Mouse (Mus musculus) limb, embryonic 11.5 days (tissue): ENCODE measurements around the gene Ttc12. TPM values are rescaled to one million over a fixed set of nuclear protein-coding genes. Genes with fewer than 3 reads are reported as not detected.

Experiments
- ATAC-seq: fragments of 200-750 bp; cut with Nextera tagmentation; 2 replicates; pipeline ENCODE4 v1.8.0; 2017; ENCODE audit warnings: low read depth; ENCODE audit not compliant: insufficient number of reproducible peaks, low FRiP score, low TSS enrichment
- DNase-seq: peaks from one replicate; pipeline ENCODE4 v3.0.0-alpha.2; 2015; ENCODE audit warnings: low spot score
- H3K27ac ChIP-seq: fragments of 300-500 bp; sonication (generic); replicated peaks from 2 replicates; pipeline ENCODE4 v1.5.1; 2014; ENCODE audit warnings: low read depth, mild to moderate bottlenecking, low read length
- H3K27me3 ChIP-seq: fragments of 300-500 bp; sonication (generic); 2 replicates; pipeline ENCODE4 v1.6.1; 2014; ENCODE audit warnings: mild to moderate bottlenecking, low read length, mixed read lengths; ENCODE audit not compliant: control insufficient read depth, insufficient read depth
- H3K36me3 ChIP-seq: fragments of 300-500 bp; sonication (generic); 2 replicates; pipeline ENCODE4 v1.6.1; 2014; ENCODE audit warnings: mild to moderate bottlenecking, low read length, moderate library complexity, mixed read lengths; ENCODE audit not compliant: control insufficient read depth, insufficient read depth
- H3K4me1 ChIP-seq: fragments of 300-500 bp; sonication (generic); 2 replicates; pipeline ENCODE4 v1.6.1; 2014; ENCODE audit warnings: low read length, mixed read lengths; ENCODE audit not compliant: control insufficient read depth, insufficient read depth
- H3K4me2 ChIP-seq: fragments of 300-500 bp; sonication (generic); 2 replicates; pipeline ENCODE4 v1.6.1; 2014; ENCODE audit warnings: low read depth, mild to moderate bottlenecking, moderate library complexity; ENCODE audit not compliant: severe bottlenecking
- H3K4me3 ChIP-seq: fragments of 300-500 bp; sonication (generic); 2 replicates; pipeline ENCODE4 v1.5.1; 2014; ENCODE audit warnings: low read depth, low read length
- H3K9ac ChIP-seq: fragments of 300-500 bp; sonication (generic); 2 replicates; pipeline ENCODE4 v1.6.1; 2014; ENCODE audit warnings: mild to moderate bottlenecking, low read length
- H3K9me3 ChIP-seq: fragments of 300-500 bp; sonication (generic); 2 replicates; pipeline ENCODE4 v1.6.1; 2016; ENCODE audit warnings: low read length; ENCODE audit not compliant: control insufficient read depth
- WGBS: fragments of 180-500 bp; shearing (Covaris S2); extraction: QIAGEN DNeasy Blood & Tissue Kit; methylation state at CpG from one replicate; pipeline ENCODE4 v1.1.7; 2014; 5-methylcytosine and 5-hydroxymethylcytosine counted together
- polyA plus RNA-seq: library from polyadenylated mRNA; unstranded; fragments of >200 nt; fragmentation: Nextera tagmentation; extraction: Ambion mirVana; gene quantifications from 2 replicates; pipeline ENCODE4 v1.2.1, GENCODE M21; 2014

Ttc12 gene
- polyA plus RNA-seq, 1 experiment from 2014 or later: 1.8 TPM

GRCm38 (mm10) chr9:49403711-49404110 lies 82.3 kb downstream of the Ttc12 start:
- 74% methylated on average over 2 of the region's 2 CpGs for WGBS
- ATAC-seq: no peak
- Histone ChIP-seq H3K9ac (no peak overlapping the region), H3K27ac (no peak overlapping the region), H3K36me3 (no peaks in the 10 kb centered on the region), H3K4me2 (no peak overlapping the region), H3K4me1 (no peaks in the 10 kb centered on the region), H3K9me3 (no peaks in the 10 kb centered on the region), H3K27me3 (no peaks in the 10 kb centered on the region), H3K4me3 (no peak overlapping the region)
- DNase-seq: no peak

GRCm38 (mm10) chr9:49396006-49396405 lies 90.0 kb downstream of the Ttc12 start:
- Histone ChIP-seq H3K4me2 (no peak overlapping the region), H3K9me3 (no peaks in the 10 kb centered on the region), H3K36me3 (no peaks in the 10 kb centered on the region), H3K27me3 (no peaks in the 10 kb centered on the region), H3K4me1 (no peaks in the 10 kb centered on the region), H3K9ac (no peak overlapping the region), H3K4me3 (no peak overlapping the region), H3K27ac (no peak overlapping the region)
- DNase-seq: no peak
- ATAC-seq: no peak

- no peaks in the 10 kb centered on the region for H3K36me3 ChIP-seq
- no peak overlapping the region for H3K9ac ChIP-seq
- H3K4me3 ChIP-seq: no peak overlapping the region
- H3K27me3 ChIP-seq: no peaks in the 10 kb centered on the region
- WGBS: 65% methylated on average over 2 of the region's 2 CpGs
- no peak for ATAC-seq
- no peaks in the 10 kb centered on the region for H3K9me3 ChIP-seq
- H3K27ac ChIP-seq: no peak overlapping the region
- H3K4me2 ChIP-seq: no peak overlapping the region
- H3K4me1 ChIP-seq: no peaks in the 10 kb centered on the region
- DNase-seq: no peak
Measured at GRCm38 (mm10) chr9:49392242-49392641, 93.8 kb downstream of the Ttc12 start.

Other genes starting within 250 kb of the Ttc12 start
- not detected in 2 replicates for gene Gm4894, start 235.7 kb downstream of the Ttc12 start, polyA plus RNA-seq
- not detected in 2 replicates for gene Drd2, start 145.6 kb downstream of the Ttc12 start, polyA plus RNA-seq
- gene Ankk1, start 59.2 kb downstream of the Ttc12 start, polyA plus RNA-seq: not detected in 2 replicates